Mouse (Mus musculus): ENCODE measurements around the gene Thoc2. TPM values are rescaled to one million over a fixed set of nuclear protein-coding genes. Genes with fewer than 3 reads are reported as not detected.
"Not testable (repeated sequence)": the region's sequence is repeated elsewhere in the genome, so short reads cannot be mapped to it uniquely, and the experiment has no call there.

Gene Thoc2
- polyA plus RNA-seq (2015; fragmentation: Nextera tagmentation; extraction: Ambion mirVana), result 43.3 and 45.8 TPM in 2 replicates

DNA sequence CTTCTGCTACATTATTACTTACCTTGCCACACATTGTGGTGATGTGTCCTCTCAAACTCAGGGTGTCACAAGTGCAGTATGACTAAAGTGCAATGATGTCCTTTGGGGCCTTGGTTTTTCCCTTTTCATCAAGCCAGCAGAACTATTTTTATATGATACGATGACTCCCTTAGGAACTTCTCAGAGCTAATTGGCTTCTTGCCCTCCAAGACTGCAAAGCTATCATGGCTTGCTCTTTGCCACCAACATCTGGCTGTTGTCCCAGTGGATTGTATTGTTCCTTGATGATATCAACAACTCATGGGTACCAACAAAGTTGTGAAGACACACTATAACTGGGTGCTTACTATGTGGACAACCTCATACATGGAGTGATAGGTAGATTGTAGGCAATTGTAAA is at the start of gene Thoc2:
Gene Thoc2 (minus strand): TSS at position 101 of the 400 bp plus-strand sequence.
- Histone ChIP-seq H3K36me3 (no peaks in the 10 kb centered on the region), H3K4me2 (no peak within 1 kb of the TSS), H3K4me3 (no peak within 1 kb of the TSS), H3K27ac (replicated peaks) (no peak within 1 kb of the TSS), H3K9ac (no peak within 1 kb of the TSS), H3K9me3 (no peaks in the 10 kb centered on the region), H3K27me3 (replicated peaks) (no peaks in the 10 kb centered on the region), H3K4me1 (no peaks in the 10 kb centered on the region)
- WGBS, result 67% methylated on average over 1 of the region's 1 CpGs
- no peak for ATAC-seq (ENCODE audit: extremely low read depth, insufficient number of reproducible peaks, low FRiP score, low TSS enrichment)

DNA sequence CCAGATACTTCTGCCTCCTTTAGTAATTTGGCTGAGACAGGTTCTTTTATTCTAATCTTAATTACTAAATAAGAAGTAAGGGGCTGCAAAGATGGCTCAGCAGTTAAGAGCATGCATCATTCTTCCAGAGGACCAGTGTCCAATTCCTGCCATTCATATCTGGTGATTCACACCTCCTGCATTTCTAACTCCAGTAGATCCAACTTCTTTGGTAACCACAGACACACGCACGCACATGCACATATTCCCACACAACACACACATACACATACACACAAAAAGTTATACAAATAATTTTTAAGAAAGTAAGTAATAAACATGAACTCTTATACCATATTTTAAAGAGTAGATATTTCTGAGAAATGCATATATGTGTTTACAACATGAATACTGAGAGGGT is 49.6 kb upstream of the Thoc2 start:
- Histone ChIP-seq H3K9me3 (peaks cover 6% of the 10 kb centered on the region; the same call in 1 of the 2 replicates), H3K4me1 (no peaks in the 10 kb centered on the region), H3K36me3 (no peaks in the 10 kb centered on the region), H3K27me3 (replicated peaks) (no peaks in the 10 kb centered on the region), H3K4me2 (no peak overlapping the region), H3K9ac (no peak overlapping the region), H3K27ac (replicated peaks) (no peak overlapping the region), H3K4me3 (no peak overlapping the region)
- no peak for ATAC-seq (ENCODE audit: extremely low read depth, insufficient number of reproducible peaks, low FRiP score, low TSS enrichment)
- 80% methylated on average over 2 of the region's 2 CpGs for WGBS

GRCm38 (mm10) chrX:41969341-41969740 is 48.9 kb upstream of the Thoc2 start:
- H3K27me3 ChIP-seq (replicated peaks), result no peaks in the 10 kb centered on the region
- H3K4me1 ChIP-seq, result no peaks in the 10 kb centered on the region
- no peak overlapping the region for H3K9ac ChIP-seq
- no peaks in the 10 kb centered on the region for H3K36me3 ChIP-seq
- ATAC-seq (ENCODE audit: extremely low read depth, insufficient number of reproducible peaks, low FRiP score, low TSS enrichment), result no peak
- no peak overlapping the region for H3K27ac ChIP-seq (replicated peaks)
- no peak overlapping the region for H3K4me2 ChIP-seq
- WGBS, result 82% methylated on average over 4 of the region's 4 CpGs
- H3K4me3 ChIP-seq, result no peak overlapping the region
- peaks cover 2% of the 10 kb centered on the region; the same call in 1 of the 2 replicates for H3K9me3 ChIP-seq

DNA sequence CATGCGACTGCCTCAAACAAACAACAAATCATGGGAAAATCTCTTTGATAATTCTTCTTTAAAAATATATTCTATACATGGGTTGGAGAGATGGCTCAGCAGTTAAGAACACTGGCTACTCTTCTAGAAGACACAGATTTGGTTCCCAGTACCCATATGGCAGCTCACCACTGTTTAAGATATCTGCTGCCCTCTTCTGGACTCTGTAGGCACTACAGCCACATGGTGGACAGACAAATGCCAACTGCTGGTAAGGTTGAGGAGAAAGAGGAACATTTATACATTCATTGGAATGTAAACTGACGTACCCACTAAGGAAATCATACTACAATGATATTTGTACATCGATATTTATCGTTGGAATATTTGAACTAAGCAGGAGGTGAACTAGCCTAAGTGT is 36.7 kb upstream of the Thoc2 start:
- H3K27me3 ChIP-seq (replicated peaks), result no peaks in the 10 kb centered on the region
- H3K36me3 ChIP-seq, result no peaks in the 10 kb centered on the region
- H3K4me1 ChIP-seq, result no peaks in the 10 kb centered on the region
- no peak overlapping the region for H3K4me3 ChIP-seq
- no peak for ATAC-seq (ENCODE audit: extremely low read depth, insufficient number of reproducible peaks, low FRiP score, low TSS enrichment)
- 60% methylated on average over 4 of the region's 4 CpGs for WGBS
- H3K9me3 ChIP-seq, result no peaks in the 10 kb centered on the region
- H3K4me2 ChIP-seq, result no peak overlapping the region
- no peak overlapping the region for H3K9ac ChIP-seq
- H3K27ac ChIP-seq (replicated peaks), result no peak overlapping the region

GRCm38 (mm10) chrX:41941840-41942239 is 21.4 kb upstream of the Thoc2 start:
- H3K27ac ChIP-seq (replicated peaks), result no peak overlapping the region
- no peak for ATAC-seq (ENCODE audit: extremely low read depth, insufficient number of reproducible peaks, low FRiP score, low TSS enrichment)
- H3K9me3 ChIP-seq, result no peaks in the 10 kb centered on the region
- no peak overlapping the region for H3K4me2 ChIP-seq
- H3K9ac ChIP-seq, result no peak overlapping the region
- no peaks in the 10 kb centered on the region for H3K4me1 ChIP-seq
- H3K4me3 ChIP-seq, result no peak overlapping the region
- H3K36me3 ChIP-seq, result no peaks in the 10 kb centered on the region
- 81% methylated on average over 5 of the region's 5 CpGs for WGBS
- no peaks in the 10 kb centered on the region for H3K27me3 ChIP-seq (replicated peaks)

- not testable (repeated sequence) for H3K27ac ChIP-seq (replicated peaks); H3K4me3 ChIP-seq; H3K4me2 ChIP-seq; ATAC-seq (ENCODE audit: extremely low read depth, insufficient number of reproducible peaks, low FRiP score, low TSS enrichment); H3K27me3 ChIP-seq (replicated peaks); H3K36me3 ChIP-seq; H3K9ac ChIP-seq; H3K4me1 ChIP-seq; H3K9me3 ChIP-seq
- 43% methylated on average over 6 of the region's 6 CpGs for WGBS
Observed at GRCm38 (mm10) chrX:41931821-41932220, 11.3 kb upstream of the Thoc2 start.

DNA sequence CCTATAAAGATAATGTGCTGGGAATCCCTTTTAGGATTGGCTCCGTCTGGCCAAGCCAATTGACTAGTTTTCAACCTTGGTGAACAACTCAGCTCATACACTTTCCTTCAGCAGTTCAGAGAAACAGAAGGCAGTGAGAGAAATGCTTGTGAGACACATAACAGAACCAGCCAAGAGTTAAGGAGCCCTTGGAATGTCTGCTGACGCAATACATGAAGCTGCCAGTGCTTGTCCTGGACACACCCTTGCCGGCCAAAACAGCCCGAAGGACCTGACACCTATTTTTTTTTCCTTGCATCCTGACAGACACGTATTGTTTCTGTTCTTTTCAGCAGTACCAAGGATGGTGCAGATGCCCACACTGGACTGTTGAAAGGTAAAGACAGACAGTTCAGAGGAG is 4.2 kb upstream of the Thoc2 start:
- Histone ChIP-seq H3K27ac (replicated peaks) (no peak overlapping the region), H3K9me3 (no peaks in the 10 kb centered on the region), H3K27me3 (replicated peaks) (no peaks in the 10 kb centered on the region), H3K36me3 (no peaks in the 10 kb centered on the region), H3K4me2 (no peak overlapping the region), H3K9ac (no peak overlapping the region), H3K4me1 (no peaks in the 10 kb centered on the region), H3K4me3 (no peak overlapping the region)
- 40% methylated on average over 5 of the region's 5 CpGs for WGBS
- ATAC-seq (ENCODE audit: extremely low read depth, insufficient number of reproducible peaks, low FRiP score, low TSS enrichment), result no peak

DNA sequence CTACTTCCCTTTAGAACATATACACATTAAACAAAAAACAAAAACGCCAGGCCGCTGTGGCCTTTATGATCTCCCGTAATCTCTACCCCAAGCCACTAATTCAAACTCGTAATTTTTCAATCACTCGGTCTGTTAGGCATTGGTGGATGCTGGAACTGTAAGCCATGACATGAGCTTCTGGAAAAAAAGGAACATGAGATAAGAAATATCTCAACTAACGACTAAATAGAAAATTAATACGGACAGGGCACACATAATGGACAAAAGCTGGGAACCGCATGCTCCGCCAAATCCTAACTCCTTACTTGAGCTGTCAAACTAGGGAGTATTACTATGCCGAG is 8.4 kb downstream of the Thoc2 start:
- no peak; the same call in 1 of the 2 replicates for ATAC-seq (ENCODE audit: extremely low read depth, insufficient number of reproducible peaks, low FRiP score, low TSS enrichment)
- Histone ChIP-seq H3K4me3 (peak overlapping the region; percentile 76), H3K9ac (peak overlapping the region; percentile 62; the same call in 1 of the 2 replicates), H3K27me3 (replicated peaks) (no peaks in the 10 kb centered on the region), H3K4me1 (peaks cover 12% of the 10 kb centered on the region), H3K4me2 (peak overlapping the region; percentile 74), H3K9me3 (no peaks in the 10 kb centered on the region), H3K27ac (replicated peaks) (0 out of 2 replicates have a peak overlapping the region, but pooled peaks have one; percentile 87), H3K36me3 (no peaks in the 10 kb centered on the region)
- WGBS, result 38% methylated on average over 10 of the region's 10 CpGs

GRCm38 (mm10) chrX:41911390-41912060 is 8.9 kb downstream of the Thoc2 start:
- peak; percentile 89; the same call in 1 of the 2 replicates for ATAC-seq (ENCODE audit: extremely low read depth, insufficient number of reproducible peaks, low FRiP score, low TSS enrichment)
- Histone ChIP-seq H3K4me1 (peaks cover 15% of the 10 kb centered on the region), H3K4me3 (peak overlapping the region; percentile 76)

DNA sequence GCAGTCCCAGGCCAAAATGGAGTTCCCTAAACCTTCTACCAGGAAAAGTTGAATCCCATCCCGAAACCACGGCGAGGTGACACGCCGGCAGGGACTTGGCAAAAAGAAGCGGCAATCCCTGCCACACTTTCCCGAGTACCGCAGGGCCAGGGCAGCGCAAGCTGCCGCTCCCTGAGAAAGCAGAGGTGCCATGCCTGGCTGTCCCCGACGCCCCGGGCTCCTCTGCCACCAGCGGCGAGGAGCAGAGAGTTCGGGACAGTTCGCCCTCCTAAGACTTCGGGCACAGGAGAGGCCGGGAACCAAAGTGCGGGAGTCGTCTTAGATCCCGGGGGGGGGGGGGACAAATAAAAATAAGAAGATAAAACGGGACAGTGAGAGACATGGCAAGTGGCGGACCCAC is 9.5 kb downstream of the Thoc2 start:
- no peaks in the 10 kb centered on the region for H3K9me3 ChIP-seq
- peak overlapping the region; percentile 74 for H3K4me2 ChIP-seq
- ATAC-seq (ENCODE audit: extremely low read depth, insufficient number of reproducible peaks, low FRiP score, low TSS enrichment), result 0 out of 2 replicates have a peak, but pooled peaks have one; percentile 13

More at GRCm38 (mm10) chrX:41911390-41912060, 8.9 kb downstream of the Thoc2 start:
- Histone ChIP-seq H3K27ac (replicated peaks) (peak overlapping the region; percentile 87), H3K9ac (peak overlapping the region; percentile 86), H3K36me3 (no peaks in the 10 kb centered on the region), H3K27me3 (replicated peaks) (no peaks in the 10 kb centered on the region), H3K9me3 (no peaks in the 10 kb centered on the region), H3K4me2 (peak overlapping the region; percentile 74)
- WGBS, result 8% methylated on average over 51 of the region's 59 CpGs

GRCm38 (mm10) chrX:41910471-41910870 is 10.0 kb downstream of the Thoc2 start:
- Histone ChIP-seq H3K9ac (peak overlapping the region; percentile 86), H3K9me3 (no peaks in the 10 kb centered on the region), H3K36me3 (no peaks in the 10 kb centered on the region), H3K4me1 (peaks cover 20% of the 10 kb centered on the region), H3K4me2 (peak overlapping the region; percentile 74), H3K27me3 (replicated peaks) (no peaks in the 10 kb centered on the region), H3K4me3 (peak overlapping the region; percentile 76), H3K27ac (replicated peaks) (no peak overlapping the region; the same call in 1 of the 2 replicates)
- WGBS, result 9% methylated on average over 9 of the region's 9 CpGs
- ATAC-seq (ENCODE audit: extremely low read depth, insufficient number of reproducible peaks, low FRiP score, low TSS enrichment), result no peak

More for the DNA sequence above, 9.5 kb downstream of the Thoc2 start:
- Histone ChIP-seq H3K27me3 (replicated peaks) (no peaks in the 10 kb centered on the region), H3K36me3 (no peaks in the 10 kb centered on the region), H3K9ac (peak overlapping the region; percentile 86), H3K4me1 (peaks cover 20% of the 10 kb centered on the region), H3K4me3 (peak overlapping the region; percentile 76), H3K27ac (replicated peaks) (peak overlapping the region; percentile 87)
- 9% methylated on average over 24 of the region's 24 CpGs for WGBS
